Mouse (Mus musculus): ENCODE data around the gene Mknk2. TPM values are rescaled to one million over a fixed set of nuclear protein-coding genes. Genes with fewer than 3 reads are reported as not detected.

Mknk2 gene
- polyA plus RNA-seq, 1 experiment from 2014 or later: 52.3 TPM

DNA sequence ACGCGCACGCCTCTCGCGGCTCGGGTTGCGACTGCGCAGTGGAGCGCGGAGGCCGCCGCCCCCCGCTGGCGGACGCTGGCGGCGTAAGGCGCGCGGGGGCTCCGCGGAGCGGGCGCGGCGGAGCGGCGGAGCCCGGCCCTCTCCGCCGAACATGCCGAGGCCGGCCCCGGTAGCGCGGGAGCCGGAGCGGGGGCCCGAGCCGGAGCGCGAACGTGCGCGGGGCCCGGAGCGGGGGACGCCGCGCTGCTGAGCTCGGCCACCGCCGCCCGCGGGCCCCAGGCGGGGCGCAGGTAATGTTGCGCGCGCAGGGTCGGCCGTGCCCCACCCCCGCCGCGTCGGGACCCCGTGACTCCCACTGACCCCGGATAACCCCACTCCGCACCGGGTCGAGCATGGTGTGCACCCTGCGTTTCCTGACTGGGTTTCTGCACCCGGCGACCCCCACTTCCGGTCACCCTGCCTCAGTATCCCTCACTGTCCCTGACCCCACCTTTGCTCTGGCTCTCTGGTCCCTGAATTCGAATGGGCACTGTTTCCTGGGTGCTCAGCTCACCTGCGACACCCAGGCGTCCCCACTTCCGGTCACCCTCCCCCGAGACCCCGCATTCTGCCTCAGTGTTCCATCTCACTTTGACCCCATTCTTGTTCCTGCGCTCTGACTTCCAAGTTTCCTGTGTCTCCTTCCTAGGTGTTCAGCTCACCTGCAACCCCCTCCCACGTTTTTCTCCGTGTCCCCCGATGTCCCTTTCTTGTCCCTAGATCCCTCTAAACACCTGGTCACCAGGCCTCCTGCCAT lies 55.1 kb downstream of the Mknk2 start, which contains the start of gene Csnk1g2:
Csnk1g2 (plus strand) TSS at position 178 of the 796 bp plus-strand sequence.
- Histone ChIP-seq H3K4me3 (peak within 1 kb of the TSS; percentile 88), H3K4me2 (peak within 1 kb of the TSS; percentile 99), H3K9me3 (replicated peaks) (no peaks in the 10 kb centered on the region), H3K27me3 (no peaks in the 10 kb centered on the region), H3K4me1 (peaks cover 42% of the 10 kb centered on the region), H3K9ac (peak within 1 kb of the TSS; percentile 93), H3K27ac (peak within 1 kb of the TSS; percentile 95), H3K36me3 (ENCODE audit: poor library complexity, severe bottlenecking) (no peaks in the 10 kb centered on the region)
- under 1% methylated on average over 73 of the region's 85 CpGs for WGBS
- ATAC-seq: peak; percentile 2

DNA sequence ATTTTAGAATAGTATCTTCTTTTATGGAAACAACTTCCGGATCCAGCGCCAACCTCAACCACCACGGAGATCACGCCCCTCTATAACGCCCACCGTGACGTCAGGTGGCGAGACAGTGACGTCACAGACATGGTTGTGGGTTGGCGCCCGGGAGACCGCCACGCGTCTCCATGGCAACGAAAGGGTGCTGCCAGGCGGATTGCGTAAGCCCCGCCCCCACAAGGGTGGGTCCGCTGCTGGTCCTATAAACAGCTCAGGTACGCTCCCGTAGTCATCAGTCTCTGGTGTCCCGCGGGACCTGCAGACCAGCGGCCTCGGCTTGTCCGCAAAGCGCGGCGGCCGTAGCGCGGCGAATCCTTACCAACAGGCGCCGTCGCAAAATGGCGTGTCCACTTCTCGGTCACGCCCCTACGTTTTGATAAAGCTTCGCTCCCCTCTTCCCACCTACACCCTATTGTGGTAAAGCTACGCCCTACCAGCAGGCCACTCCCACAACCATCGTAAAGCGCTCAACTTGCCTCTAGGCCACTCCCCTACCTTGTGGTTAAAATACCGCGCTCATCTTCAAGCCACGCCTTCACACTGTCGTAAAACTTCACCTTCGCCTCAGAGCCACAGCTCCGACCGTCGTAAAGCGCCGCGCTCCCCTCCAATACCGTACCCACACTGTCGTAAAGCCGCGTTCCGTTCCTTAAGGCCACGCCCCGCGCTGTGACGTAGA lies 55.8 kb downstream of the Mknk2 start:
- peak overlapping the region; percentile 93 for H3K9ac ChIP-seq
- H3K27me3 ChIP-seq: no peaks in the 10 kb centered on the region
- WGBS: under 1% methylated on average over 64 of the region's 64 CpGs
- ATAC-seq: peak; percentile 96
- H3K36me3 ChIP-seq (ENCODE audit: poor library complexity, severe bottlenecking): no peaks in the 10 kb centered on the region
- H3K9me3 ChIP-seq (replicated peaks): no peaks in the 10 kb centered on the region
- peak overlapping the region; percentile 99 for H3K4me2 ChIP-seq
- peak overlapping the region; percentile 88 for H3K4me3 ChIP-seq
- H3K27ac ChIP-seq: peak overlapping the region; percentile 95
- peaks cover 36% of the 10 kb centered on the region for H3K4me1 ChIP-seq

DNA sequence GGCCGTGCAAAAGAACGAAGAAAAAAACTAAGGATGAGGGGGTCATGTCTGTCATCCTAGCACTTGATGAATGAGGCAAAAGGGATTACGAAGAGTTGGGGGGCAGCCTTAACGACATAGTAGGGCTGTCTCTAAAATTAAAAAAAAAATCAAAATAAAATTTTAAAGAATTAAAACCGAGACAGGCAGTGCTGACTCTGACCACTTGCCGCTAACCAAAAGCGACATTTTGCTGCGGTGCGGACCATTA lies 56.3 kb downstream of the Mknk2 start:
- peak; percentile 2; the same call in 1 of the 2 replicates for ATAC-seq

DNA sequence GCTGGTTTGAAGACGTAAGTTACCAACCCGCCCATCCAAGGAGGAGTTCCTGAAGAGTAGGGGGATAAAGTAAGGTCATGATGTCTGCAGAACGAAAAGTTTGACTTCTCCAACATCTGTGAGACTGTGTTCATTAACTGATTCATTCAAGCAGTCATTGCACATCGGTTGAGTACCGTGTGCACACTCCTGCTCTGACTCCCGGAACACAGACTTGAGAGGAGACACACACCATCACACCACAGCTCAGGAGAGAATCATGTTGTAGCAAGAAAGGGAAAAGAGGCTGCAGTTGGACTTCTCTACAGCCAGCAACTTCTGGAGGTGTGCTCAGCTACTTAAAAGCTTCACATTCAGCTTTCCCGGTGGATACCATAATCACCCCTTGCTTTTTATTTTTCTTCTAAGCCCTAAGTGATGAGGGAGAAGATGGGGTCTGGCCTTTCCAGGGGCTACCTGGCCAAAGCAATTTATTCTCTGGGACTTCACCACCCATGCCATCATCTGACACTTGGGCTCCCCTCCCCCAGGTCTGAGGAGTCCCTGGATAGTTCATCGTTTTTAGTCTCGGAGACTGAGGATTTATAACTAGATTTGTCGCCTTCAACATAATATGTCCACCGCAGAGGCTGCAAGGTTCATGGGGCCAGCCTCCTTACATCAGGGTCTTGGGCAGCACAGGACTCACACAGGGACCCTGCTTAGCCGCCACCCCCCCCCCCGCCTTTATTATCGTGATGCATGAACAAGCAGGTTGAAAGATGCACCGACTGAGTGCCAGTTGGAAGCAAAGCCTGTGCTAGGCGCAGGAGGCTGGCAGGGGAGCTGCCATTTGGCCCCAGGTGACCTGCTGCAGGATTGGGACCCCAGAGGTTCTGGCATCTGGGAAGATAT lies 56.9 kb downstream of the Mknk2 start:
- peaks cover 36% of the 10 kb centered on the region for H3K4me1 ChIP-seq
- peak overlapping the region; percentile 88 for H3K4me3 ChIP-seq
- WGBS: 56% methylated on average over 16 of the region's 16 CpGs
- H3K36me3 ChIP-seq (ENCODE audit: poor library complexity, severe bottlenecking): peaks cover 2% of the 10 kb centered on the region; the same call in 1 of the 2 replicates
- H3K27me3 ChIP-seq: no peaks in the 10 kb centered on the region
- H3K4me2 ChIP-seq: peak overlapping the region; percentile 99
- H3K27ac ChIP-seq: peak overlapping the region; percentile 95
- no peaks in the 10 kb centered on the region for H3K9me3 ChIP-seq (replicated peaks)
- no peak for ATAC-seq
- peak overlapping the region; percentile 67 for H3K9ac ChIP-seq

More for the DNA sequence above, 56.3 kb downstream of the Mknk2 start:
- H3K4me2 ChIP-seq: peak overlapping the region; percentile 99
- 4% methylated on average over 9 of the region's 9 CpGs for WGBS
- H3K27ac ChIP-seq: peak overlapping the region; percentile 95
- peaks cover 36% of the 10 kb centered on the region for H3K4me1 ChIP-seq
- H3K9me3 ChIP-seq (replicated peaks): no peaks in the 10 kb centered on the region
- no peaks in the 10 kb centered on the region for H3K27me3 ChIP-seq
- peak overlapping the region; percentile 88 for H3K4me3 ChIP-seq
- no peaks in the 10 kb centered on the region for H3K36me3 ChIP-seq (ENCODE audit: poor library complexity, severe bottlenecking)
- H3K9ac ChIP-seq: peak overlapping the region; percentile 67

DNA sequence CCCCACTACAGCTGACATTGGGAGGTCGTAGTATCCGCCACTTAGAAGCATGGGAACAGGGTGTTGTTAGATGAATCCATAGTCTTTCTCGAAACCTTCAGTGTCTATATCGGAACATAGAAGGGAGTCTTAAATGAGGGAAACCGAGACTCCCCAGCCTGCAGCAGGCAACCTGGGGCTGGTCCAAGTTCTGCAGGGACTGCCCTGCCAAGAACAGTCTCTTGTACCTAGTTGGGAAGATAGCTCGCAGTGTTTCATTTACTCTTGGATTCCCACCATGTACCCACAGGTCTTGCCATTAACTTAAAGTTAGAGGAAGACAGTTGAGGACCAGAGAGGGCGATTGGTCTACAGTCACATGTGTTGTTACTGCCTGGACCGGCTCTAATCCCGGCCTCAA lies 57.5 kb downstream of the Mknk2 start:
- no peak overlapping the region for H3K4me2 ChIP-seq
- H3K9ac ChIP-seq: no peak overlapping the region
- peaks cover 32% of the 10 kb centered on the region for H3K4me1 ChIP-seq
- WGBS: 88% methylated on average over 9 of the region's 9 CpGs
- H3K27me3 ChIP-seq: no peaks in the 10 kb centered on the region
- peaks cover 8% of the 10 kb centered on the region for H3K36me3 ChIP-seq (ENCODE audit: poor library complexity, severe bottlenecking)
- H3K4me3 ChIP-seq: no peak overlapping the region
- no peak for ATAC-seq
- no peak overlapping the region for H3K27ac ChIP-seq
- H3K9me3 ChIP-seq (replicated peaks): no peaks in the 10 kb centered on the region

DNA sequence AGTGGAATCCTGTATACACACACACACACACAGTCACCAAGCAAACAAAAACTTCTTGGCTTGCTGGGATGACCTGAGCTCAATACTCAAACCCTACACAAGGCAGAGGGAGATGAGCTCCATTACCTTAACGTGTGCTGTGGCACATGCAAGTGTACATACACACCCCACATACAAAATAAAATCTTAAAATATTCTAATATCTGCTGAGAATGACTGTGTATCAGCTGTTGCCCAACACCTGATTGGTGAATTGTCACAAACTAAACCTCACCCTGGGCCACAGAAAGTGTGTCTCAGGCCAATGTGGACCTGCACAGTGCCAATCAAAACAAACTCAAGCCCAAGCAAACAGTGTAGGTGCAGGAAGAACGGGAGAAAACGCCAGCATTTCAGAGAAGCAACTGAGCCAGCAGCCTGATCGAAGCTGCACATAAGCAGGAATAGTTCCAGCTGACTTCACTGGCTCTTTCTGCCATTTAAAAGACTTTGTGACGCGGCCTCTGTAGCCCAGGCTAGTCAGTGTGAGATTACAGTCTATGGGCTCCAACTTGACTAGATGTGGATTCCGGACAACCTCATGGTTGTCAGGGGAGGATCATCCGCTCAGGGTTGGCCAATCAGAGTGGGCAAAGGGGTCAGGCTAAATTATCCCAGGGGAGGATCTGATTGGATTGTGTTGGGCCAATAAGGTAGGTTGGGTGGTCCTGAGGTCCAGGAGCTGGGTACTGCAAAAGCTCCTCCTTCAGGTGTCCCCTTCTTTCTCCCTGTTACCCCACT lies 58.3 kb downstream of the Mknk2 start:
- Histone ChIP-seq H3K4me1 (peaks cover 24% of the 10 kb centered on the region), H3K4me2 (no peak overlapping the region), H3K9ac (no peak overlapping the region), H3K9me3 (replicated peaks) (no peaks in the 10 kb centered on the region), H3K27me3 (no peaks in the 10 kb centered on the region), H3K4me3 (no peak overlapping the region), H3K36me3 (ENCODE audit: poor library complexity, severe bottlenecking) (peaks cover 15% of the 10 kb centered on the region), H3K27ac (no peak overlapping the region)
- no peak for ATAC-seq
- WGBS: 37% methylated on average over 8 of the region's 8 CpGs

DNA sequence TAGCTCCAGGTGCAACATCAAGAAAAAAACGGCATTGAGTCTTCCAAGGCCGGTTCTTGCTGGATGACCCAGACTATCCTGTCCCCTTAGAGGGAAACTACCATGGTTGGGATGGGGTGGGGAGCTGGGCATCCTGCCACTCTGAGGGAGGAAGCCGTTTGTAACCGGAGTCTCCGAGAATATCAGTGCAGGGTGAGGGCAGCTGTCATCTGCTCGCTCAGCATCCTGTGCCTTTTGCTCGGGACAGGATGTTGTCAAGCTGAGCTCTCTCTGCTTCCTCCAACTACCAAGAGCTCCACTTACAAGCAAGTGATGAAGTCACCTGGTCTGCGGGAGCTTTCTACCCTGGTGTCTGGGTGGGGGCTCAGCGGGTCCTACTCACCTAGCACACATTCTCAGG lies 59.7 kb downstream of the Mknk2 start:
- H3K9me3 ChIP-seq (replicated peaks): no peaks in the 10 kb centered on the region
- 84% methylated on average over 9 of the region's 9 CpGs for WGBS
- no peak overlapping the region for H3K27ac ChIP-seq
- H3K4me1 ChIP-seq: peaks cover 10% of the 10 kb centered on the region
- ATAC-seq: no peak
- H3K4me3 ChIP-seq: no peak overlapping the region
- H3K27me3 ChIP-seq: no peaks in the 10 kb centered on the region
- H3K9ac ChIP-seq: no peak overlapping the region
- H3K36me3 ChIP-seq (ENCODE audit: poor library complexity, severe bottlenecking): peaks cover 29% of the 10 kb centered on the region
- no peak overlapping the region for H3K4me2 ChIP-seq

Other genes starting within 250 kb of the Mknk2 start
- 112 and 119 TPM in 2 replicates for gene Tcf3, start 244.5 kb downstream of the Mknk2 start, polyA plus RNA-seq (2015; fragmentation: Nextera tagmentation; extraction: Ambion mirVana)
- gene Onecut3, start 183.3 kb downstream of the Mknk2 start, polyA plus RNA-seq (2015; fragmentation: Nextera tagmentation; extraction: Ambion mirVana): 0.35 and 0.57 TPM in 2 replicates
- 0.33 and 0.36 TPM in 2 replicates for gene Atp8b3, start 139.0 kb downstream of the Mknk2 start, polyA plus RNA-seq (2015; fragmentation: Nextera tagmentation; extraction: Ambion mirVana)
- gene Rexo1, start 116.6 kb downstream of the Mknk2 start, polyA plus RNA-seq (2015; fragmentation: Nextera tagmentation; extraction: Ambion mirVana): 27.5 and 30.8 TPM in 2 replicates
- 6.6 and 7.5 TPM in 2 replicates for gene Klf16, start 100.8 kb downstream of the Mknk2 start, polyA plus RNA-seq (2015; fragmentation: Nextera tagmentation; extraction: Ambion mirVana)
- gene Abhd17a, start 87.8 kb downstream of the Mknk2 start, polyA plus RNA-seq (2015; fragmentation: Nextera tagmentation; extraction: Ambion mirVana): 72.3 and 74.9 TPM in 2 replicates
- 56.7 and 69.6 TPM in 2 replicates for gene Scamp4, start 75.2 kb downstream of the Mknk2 start, polyA plus RNA-seq (2015; fragmentation: Nextera tagmentation; extraction: Ambion mirVana)
- 4.8 and 6.7 TPM in 2 replicates for gene Adat3, start 75.2 kb downstream of the Mknk2 start, polyA plus RNA-seq (2015; fragmentation: Nextera tagmentation; extraction: Ambion mirVana)
- 4.0 and 4.4 TPM in 2 replicates for gene Gm49322, start 72.1 kb downstream of the Mknk2 start, polyA plus RNA-seq (2015; fragmentation: Nextera tagmentation; extraction: Ambion mirVana)
- 55.0 and 73.2 TPM in 2 replicates for gene Csnk1g2, start 55.3 kb downstream of the Mknk2 start, polyA plus RNA-seq (2015; fragmentation: Nextera tagmentation; extraction: Ambion mirVana)
- gene Btbd2, start 21.0 kb downstream of the Mknk2 start, polyA plus RNA-seq (2015; fragmentation: Nextera tagmentation; extraction: Ambion mirVana): 59.2 and 61.2 TPM in 2 replicates
- gene Mob3a, start 23.9 kb upstream of the Mknk2 start, polyA plus RNA-seq (2015; fragmentation: Nextera tagmentation; extraction: Ambion mirVana): 47.9 and 51.6 TPM in 2 replicates
- 24.5 and 26.3 TPM in 2 replicates for gene Izumo4, start 24.1 kb upstream of the Mknk2 start, polyA plus RNA-seq (2015; fragmentation: Nextera tagmentation; extraction: Ambion mirVana)
- gene Ap3d1, start 64.2 kb upstream of the Mknk2 start, polyA plus RNA-seq (2015; fragmentation: Nextera tagmentation; extraction: Ambion mirVana): 80.2 and 82.9 TPM in 2 replicates
- 19.9 and 21.1 TPM in 2 replicates for gene Dot1l, start 77.1 kb upstream of the Mknk2 start, polyA plus RNA-seq (2015; fragmentation: Nextera tagmentation; extraction: Ambion mirVana)
- gene Sf3a2, start 120.1 kb upstream of the Mknk2 start, polyA plus RNA-seq (2015; fragmentation: Nextera tagmentation; extraction: Ambion mirVana): 63.5 and 67.3 TPM in 2 replicates
- 141 and 151 TPM in 2 replicates for gene Plekhj1, start 120.5 kb upstream of the Mknk2 start, polyA plus RNA-seq (2015; fragmentation: Nextera tagmentation; extraction: Ambion mirVana)
- gene Amh, start 127.1 kb upstream of the Mknk2 start, polyA plus RNA-seq (2015; fragmentation: Nextera tagmentation; extraction: Ambion mirVana): 0.13 TPM in 1 of 2 replicates, not detected in the other
- 0.26 TPM in 1 of 2 replicates, not detected in the other for gene Jsrp1, start 135.4 kb upstream of the Mknk2 start, polyA plus RNA-seq (2015; fragmentation: Nextera tagmentation; extraction: Ambion mirVana)
- gene Oaz1, start 148.5 kb upstream of the Mknk2 start, polyA plus RNA-seq (2015; fragmentation: Nextera tagmentation; extraction: Ambion mirVana): 1,581 and 1,699 TPM in 2 replicates
- gene Lingo3, start 165.9 kb upstream of the Mknk2 start, polyA plus RNA-seq (2015; fragmentation: Nextera tagmentation; extraction: Ambion mirVana): 1.7 and 2.0 TPM in 2 replicates
- 291 and 325 TPM in 2 replicates for gene Lsm7, start 177.1 kb upstream of the Mknk2 start, polyA plus RNA-seq (2015; fragmentation: Nextera tagmentation; extraction: Ambion mirVana)
- 40.1 and 45.3 TPM in 2 replicates for gene Sppl2b, start 177.2 kb upstream of the Mknk2 start, polyA plus RNA-seq (2015; fragmentation: Nextera tagmentation; extraction: Ambion mirVana)
- gene Tmprss9, start 193.7 kb upstream of the Mknk2 start, polyA plus RNA-seq (2015; fragmentation: Nextera tagmentation; extraction: Ambion mirVana): 0.13 and 0.14 TPM in 2 replicates
- gene Timm13, start 222.9 kb upstream of the Mknk2 start, polyA plus RNA-seq (2015; fragmentation: Nextera tagmentation; extraction: Ambion mirVana): 356 and 364 TPM in 2 replicates
- gene Lmnb2, start 240.1 kb upstream of the Mknk2 start, polyA plus RNA-seq (2015; fragmentation: Nextera tagmentation; extraction: Ambion mirVana): 54.0 and 54.9 TPM in 2 replicates

Data from forebrain, embryonic 13.5 days (tissue).